Mouse (Mus musculus) MN1 (cell line): Measurements from ENCODE around the gene Sephs1.
"Not testable (repeated sequence)": the region's sequence is repeated elsewhere in the genome, so short reads cannot be mapped to it uniquely, and the experiment has no call there.

Source experiments
- DNase-seq: peaks from one replicate; pipeline ENCODE4 v3.0.0-alpha.2; 2016; ENCODE audit warnings: low spot score

Sephs1 gene

GRCm38 (mm10) chr2:4907916-4908315, 26.6 kb downstream of the Sephs1 start:
- no peak for DNase-seq

GRCm38 (mm10) chr2:4908771-4909315, 27.5 kb downstream of the Sephs1 start:
- DNase-seq: no peak

DNA sequence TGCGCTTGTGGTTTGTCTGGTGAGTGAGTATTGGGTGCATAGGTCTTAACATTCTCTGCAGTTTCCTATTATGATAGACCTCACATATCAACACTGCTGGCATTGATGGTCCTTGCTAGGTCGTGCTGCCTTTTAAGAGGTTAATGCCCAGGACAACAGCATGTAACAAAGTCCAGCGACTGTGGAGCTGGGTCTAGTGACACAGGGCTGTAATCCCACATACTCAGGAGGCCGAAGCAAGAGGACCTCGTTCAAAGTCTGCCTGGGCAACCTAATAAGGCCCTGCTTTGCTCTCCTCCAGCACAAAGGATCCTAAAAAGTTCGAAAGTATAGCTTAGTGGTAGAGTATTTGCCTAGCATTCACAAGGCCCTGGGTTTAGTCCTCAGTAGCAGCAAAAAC, 28.5 kb downstream of the Sephs1 start:
- no peak for DNase-seq

- DNase-seq: no peak
These were observed 29.2 kb downstream of the Sephs1 start for GRCm38 (mm10) chr2:4910521-4910920.

- no peak for DNase-seq
These were observed 32.6 kb downstream of the Sephs1 start for GRCm38 (mm10) chr2:4913949-4914348.

DNA sequence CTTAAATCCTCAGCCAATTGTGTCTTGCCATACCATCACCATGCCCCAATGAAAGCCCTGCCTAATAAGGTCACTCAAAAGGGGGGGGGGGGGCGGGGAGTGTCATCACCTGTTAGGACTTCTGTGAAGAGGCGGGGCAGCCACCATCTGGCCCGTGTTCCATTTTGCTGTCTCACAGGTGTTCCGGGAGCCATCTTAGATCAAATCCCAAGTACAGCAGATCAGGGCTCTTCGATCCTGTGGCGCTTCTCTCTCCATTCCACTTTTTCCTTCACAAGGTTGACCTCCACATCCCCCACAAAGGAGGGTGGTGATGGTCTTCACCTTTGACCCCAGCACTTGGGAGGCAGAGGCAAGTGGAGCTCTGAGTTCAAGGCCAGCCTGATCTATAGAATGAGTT, 34.7 kb downstream of the Sephs1 start:
- DNase-seq: no peak

GRCm38 (mm10) chr2:4917326-4918021, 36.1 kb downstream of the Sephs1 start:
- peak; percentile 42 for DNase-seq

DNA sequence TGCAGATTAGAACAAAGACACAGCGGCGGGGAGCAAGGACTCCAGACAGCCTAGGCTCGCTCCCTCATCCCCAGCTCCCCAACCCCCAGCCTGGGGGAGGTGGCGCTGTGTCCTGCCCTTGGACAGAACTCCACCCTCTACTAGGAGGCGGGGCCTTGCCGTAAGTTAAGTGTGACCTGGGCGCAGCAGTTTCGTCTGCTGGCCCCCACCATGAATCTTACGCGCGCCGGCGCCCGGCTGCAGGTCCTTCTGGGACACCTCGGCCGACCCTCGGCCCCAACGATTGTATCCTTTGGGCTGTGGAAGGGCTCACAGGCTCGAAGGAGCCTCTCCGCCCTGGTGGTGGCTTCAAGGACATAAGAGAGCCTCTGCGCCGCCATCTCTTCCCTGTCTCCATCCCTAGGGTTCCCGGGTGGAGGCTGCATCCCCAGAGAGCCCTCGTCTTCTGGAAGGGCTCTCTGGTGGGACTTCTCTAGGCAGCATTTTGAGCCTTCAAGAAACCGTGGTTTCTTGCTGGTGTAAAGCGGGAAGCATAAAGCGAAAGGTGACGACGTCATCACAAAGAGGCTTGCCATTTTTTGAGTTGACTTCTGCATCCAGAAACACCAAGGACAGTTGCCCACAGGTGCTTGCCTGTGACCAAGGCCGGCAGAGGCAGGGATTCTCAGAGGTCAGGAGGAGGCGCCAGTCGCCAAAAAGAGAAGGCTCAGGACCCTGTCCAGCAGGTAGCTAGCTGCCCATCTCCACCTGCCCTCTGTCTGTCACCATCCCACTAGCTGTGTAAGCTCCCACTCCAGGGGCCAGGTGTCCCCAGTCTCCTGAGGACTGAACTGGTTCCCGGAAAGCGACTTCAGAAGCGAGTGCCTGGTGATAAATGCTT, 37.7 kb downstream of the Sephs1 start, which contains the start of gene Phyh:
Gene Phyh (plus strand): TSS at position 160 of the 880 bp plus-strand sequence.
- DNase-seq: peak; percentile 56

DNA sequence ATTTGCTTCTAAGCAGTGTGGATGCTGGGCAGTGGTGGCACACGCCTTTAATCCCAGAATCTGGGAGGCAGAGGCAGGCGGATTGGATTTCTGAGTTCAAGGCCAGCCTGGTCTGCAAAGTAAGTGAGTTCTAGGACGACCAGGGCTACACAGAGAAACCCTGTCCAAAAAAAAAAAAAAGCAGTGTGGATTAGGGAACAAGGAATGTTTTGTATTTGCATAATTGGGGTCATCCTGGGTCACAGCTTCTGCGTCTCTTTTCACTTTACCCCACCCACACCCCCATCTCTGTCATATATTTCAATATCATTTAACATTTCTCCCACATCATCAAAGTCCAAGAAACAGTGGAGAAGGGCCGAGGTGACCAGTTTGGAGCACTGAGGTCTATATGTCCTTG, 39.7 kb downstream of the Sephs1 start:
- no peak for DNase-seq

DNA sequence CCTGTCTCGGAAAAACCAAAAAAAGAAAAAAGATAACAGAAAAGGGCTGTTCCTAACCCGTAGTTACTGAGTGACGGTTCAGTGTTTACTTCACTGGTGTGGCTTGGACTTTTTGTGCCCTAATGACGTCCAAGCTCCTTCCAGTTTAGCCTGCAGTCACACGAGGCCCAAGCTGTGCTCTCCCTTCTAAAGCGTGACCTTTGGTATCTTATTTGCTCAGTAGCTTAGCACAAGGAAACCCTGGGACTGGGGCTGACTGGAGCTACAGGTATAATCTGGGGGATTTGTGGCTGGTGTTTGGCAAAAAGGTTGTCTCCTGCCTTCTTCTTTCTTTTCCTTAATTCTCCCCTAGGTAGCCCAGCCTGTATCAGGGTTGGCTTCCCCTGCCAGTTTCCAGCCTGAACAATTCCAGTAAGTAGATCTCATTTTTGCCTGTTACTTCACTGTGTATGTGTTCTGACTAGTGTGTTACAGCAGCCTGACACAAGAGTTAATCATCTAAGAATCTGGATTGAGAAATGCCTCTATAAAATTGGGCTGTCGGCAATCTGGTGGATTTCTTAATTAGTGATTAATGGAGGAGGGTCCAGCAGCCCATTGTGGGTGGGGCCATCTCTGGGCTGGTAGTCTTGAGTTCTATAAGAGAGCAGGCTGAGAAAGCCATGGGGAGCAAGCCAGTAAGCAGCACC, 41.3 kb downstream of the Sephs1 start:
- no peak for DNase-seq

DNA sequence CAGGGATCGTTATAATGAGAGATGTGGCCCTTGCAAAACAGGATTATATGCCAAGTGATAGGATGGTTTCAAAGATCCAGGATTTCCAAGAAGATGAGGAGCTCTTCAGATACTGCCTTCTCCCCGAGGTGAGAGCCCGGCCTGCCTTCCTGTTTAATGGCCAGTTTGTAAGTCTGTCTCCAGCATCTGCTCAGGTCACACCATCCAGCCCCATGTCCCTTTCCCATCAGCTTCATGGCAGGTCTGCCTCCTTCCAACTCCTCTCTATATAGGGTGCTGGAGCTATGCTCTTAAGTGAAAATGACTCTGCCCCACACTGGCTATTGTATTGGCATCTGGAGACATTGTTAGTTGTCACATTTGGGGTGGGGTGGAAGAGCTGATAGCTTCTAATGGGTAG, 46.0 kb downstream of the Sephs1 start:
- no peak for DNase-seq

GRCm38 (mm10) chr2:4929230-4929629, 47.9 kb downstream of the Sephs1 start:
- DNase-seq: no peak

DNA sequence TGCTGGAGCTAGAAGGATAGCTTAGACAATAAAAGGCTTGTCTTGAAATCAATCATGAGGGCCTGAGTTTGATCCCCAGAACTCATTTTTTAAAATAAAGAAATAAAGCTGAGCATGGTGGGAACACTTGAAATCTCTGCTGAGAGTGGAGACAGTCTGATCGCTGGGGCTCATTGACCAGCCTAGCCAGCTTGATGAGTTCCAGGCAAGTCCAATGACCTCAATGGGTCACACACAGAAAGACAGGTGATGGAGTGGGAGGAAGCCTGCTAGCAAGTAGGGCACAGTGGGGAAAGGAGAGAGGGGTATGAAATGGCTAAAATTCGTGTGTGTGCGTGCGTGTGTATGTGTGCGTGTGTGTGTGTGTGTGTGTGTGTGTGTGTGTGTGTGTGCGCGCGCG, 53.2 kb downstream of the Sephs1 start:
- DNase-seq: no peak

- DNase-seq: no peak
These were observed 56.6 kb downstream of the Sephs1 start for GRCm38 (mm10) chr2:4937931-4938330.

DNA sequence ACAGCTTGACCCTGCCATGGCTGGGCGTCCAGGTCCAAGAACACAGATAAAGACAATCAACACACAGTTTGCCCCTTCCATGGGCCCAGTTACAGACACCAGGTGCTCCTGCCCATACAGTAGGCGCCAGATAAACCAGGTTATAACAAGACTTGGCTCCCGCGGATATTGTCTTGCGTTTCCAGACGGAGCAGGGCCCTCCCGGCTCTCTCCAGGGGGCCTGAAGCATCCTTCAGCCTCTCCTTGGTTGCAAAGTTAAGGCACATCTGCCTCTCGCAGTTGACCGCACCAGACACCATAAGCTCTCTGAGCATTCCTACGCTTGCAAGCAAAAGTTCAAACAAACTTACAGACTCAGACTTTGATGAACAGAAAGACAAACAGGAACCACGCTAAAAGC, 59.5 kb downstream of the Sephs1 start:
- DNase-seq: no peak

- not testable (repeated sequence) for DNase-seq
These were observed 68.3 kb downstream of the Sephs1 start for GRCm38 (mm10) chr2:4949691-4950090.

DNA sequence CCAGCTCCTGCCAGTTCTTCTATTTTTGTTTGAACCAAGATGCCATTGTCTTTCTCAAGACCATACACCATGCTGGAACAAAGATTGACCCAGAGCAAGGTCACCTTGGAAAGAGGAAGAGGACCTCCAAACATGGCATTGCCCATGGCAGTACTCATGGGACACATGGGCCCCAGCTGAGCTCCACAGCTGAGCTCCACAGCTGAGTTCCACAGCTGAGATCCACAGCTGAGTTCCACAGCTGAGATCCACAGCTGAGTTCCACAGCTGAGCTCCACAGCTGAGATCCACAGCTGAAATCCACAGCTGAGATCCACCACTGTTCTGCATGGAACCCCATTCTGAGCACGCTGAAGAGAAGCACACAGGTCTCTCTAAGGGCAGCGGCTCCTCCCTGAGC, 69.6 kb downstream of the Sephs1 start:
- no peak for DNase-seq

- no peak for DNase-seq
These were observed 72.9 kb downstream of the Sephs1 start for GRCm38 (mm10) chr2:4954216-4954760.

DNA sequence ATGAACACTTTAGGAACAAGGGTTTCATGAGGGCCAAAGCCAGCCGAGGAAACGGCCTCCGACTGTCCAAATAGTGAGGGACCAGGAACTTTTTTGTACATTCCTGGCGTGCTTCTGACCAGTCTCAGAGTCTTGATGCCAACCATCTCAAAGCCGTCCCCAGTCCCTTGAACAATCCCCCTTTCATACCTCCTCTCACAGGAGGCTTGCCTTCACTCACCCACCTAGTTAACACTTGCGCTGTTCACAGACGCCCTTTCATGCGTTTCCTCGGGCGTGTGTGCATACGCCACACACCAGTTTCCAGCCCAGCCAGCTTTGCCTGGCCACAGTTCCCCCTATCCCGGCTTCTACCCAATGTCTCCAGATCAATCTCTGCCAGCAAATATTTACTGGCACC, 76.7 kb downstream of the Sephs1 start:
- DNase-seq: no peak
